Mouse (Mus musculus): ENCODE results near the gene Copg2. TPM values are rescaled to one million over a fixed set of nuclear protein-coding genes. Genes with fewer than 3 reads are reported as not detected.
A peak's percentile ranks its signal among the peaks of the same experiment; 100 is the strongest.
"Not testable (repeated sequence)": the region's sequence is repeated elsewhere in the genome, so short reads cannot be mapped to it uniquely, and the experiment has no call there.

Gene Copg2
- polyA plus RNA-seq, 1 experiment from 2014 or later: 31.8 TPM

DNA sequence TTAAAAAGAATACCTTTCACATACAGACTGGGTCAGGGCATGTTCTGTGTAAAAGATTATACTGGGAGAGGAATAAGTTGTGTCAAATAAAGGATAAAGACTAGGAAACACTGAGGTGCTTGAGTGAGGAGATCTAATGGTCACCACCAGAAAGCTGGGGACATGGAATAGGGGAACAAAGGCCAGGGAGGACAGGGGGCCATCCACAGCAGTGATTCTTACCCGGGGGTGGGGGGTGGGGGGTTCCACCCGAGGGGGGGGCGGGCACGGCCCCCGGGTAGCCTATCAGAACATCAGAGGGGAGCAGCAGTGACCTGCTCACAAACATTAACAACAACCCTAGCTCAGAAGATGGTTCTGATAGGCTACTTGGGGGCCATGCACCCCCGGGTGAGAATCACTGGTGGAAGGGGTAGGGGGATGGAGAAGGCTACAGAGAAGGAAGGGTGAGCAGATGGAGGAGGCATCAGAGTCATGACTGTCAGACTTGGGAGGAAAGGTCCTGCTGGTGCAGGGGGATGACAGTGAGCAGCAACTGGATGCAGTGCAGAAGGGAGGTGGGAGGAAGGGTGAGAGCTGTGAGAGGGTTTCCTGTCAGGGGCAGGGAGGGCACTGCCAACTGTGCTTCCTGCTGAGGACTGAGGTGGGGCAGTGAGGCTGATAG lies 92.1 kb downstream of the Copg2 start:
- peak; percentile 89 for ATAC-seq (ENCODE audit: low FRiP score)
- not testable (repeated sequence) for H3K9me3 ChIP-seq; H3K4me3 ChIP-seq; H3K4me2 ChIP-seq; H3K27me3 ChIP-seq; H3K4me1 ChIP-seq (replicated peaks); H3K9ac ChIP-seq
- H3K36me3 ChIP-seq: peaks cover 29% of the 10 kb centered on the region
- 85% methylated on average over 6 of the region's 6 CpGs for WGBS
- peak overlapping the region; percentile 4; the same call in 1 of the 2 replicates for H3K27ac ChIP-seq

DNA sequence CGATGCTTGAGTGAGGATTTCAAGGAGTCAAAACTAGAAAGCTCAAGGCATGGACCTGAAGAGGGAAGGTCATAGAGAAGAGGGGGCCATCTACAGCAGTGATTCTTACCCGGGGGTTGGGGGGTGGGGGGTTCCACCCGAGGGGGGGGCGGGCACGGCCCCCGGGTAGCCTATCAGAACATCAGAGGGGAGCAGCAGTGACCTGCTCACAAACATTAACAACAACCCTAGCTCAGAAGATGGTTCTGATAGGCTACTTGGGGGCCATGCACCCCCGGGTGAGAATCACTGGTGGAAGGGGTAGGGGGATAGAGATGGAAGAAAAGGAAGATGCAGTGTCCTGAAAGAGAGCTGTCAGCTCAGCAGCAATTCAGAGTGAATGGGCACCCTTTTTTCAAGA lies 93.7 kb downstream of the Copg2 start:
- not testable (repeated sequence) for H3K4me2 ChIP-seq; H3K27ac ChIP-seq; H3K9ac ChIP-seq; H3K27me3 ChIP-seq; H3K4me1 ChIP-seq (replicated peaks); H3K4me3 ChIP-seq; H3K9me3 ChIP-seq
- ATAC-seq (ENCODE audit: low FRiP score): 0 out of 2 replicates have a peak, but pooled peaks have one; percentile 32
- peaks cover 25% of the 10 kb centered on the region for H3K36me3 ChIP-seq
- WGBS: 89% methylated on average over 7 of the region's 7 CpGs

DNA sequence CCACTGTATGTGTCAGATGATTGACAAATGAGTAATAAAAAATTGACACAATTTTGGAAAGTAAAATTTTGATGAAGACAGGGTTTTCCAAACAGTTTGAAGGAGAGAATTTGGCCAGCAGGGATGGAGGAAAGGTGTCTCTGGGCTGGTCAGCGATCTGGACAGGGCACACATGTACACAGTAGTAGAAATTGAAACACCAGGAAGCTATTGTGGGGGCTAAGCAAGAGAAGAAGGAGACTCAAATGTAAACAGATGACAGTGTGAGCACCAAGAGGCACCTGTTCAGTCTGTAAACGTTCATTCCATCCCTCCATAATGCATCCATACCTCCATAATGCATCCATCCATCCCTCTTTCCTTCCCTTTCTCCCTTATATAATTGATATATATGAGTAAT lies 145.4 kb downstream of the Copg2 start:
- Histone ChIP-seq H3K4me2 (no peak overlapping the region), H3K9ac (no peak overlapping the region), H3K36me3 (peaks cover 42% of the 10 kb centered on the region), H3K27me3 (no peaks in the 10 kb centered on the region), H3K27ac (no peak overlapping the region), H3K4me3 (no peak overlapping the region), H3K9me3 (no peaks in the 10 kb centered on the region), H3K4me1 (replicated peaks) (no peaks in the 10 kb centered on the region)
- 95% methylated on average over 2 of the region's 2 CpGs for WGBS
- no peak for ATAC-seq (ENCODE audit: low FRiP score)

DNA sequence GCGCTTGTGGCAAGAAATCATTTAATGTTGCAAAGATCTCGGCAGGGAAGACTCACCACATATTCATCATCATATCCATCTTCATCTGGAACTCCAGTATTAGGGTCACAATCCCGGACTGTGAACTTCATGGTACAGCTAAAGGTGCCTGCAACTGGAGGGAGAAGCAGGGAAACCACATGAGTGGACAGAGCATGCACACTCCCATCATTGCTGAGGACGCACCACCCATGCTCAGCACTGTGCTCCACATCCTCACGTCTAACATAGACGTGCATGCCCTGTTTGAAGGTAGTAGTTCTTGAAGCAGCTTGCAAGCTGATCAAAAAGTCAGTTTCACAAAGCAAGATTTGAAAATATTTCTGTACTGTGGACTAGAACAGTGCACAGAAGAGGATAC lies 146.1 kb downstream of the Copg2 start:
- Histone ChIP-seq H3K9me3 (no peaks in the 10 kb centered on the region), H3K4me3 (no peak overlapping the region), H3K36me3 (peaks cover 50% of the 10 kb centered on the region), H3K27me3 (no peaks in the 10 kb centered on the region), H3K27ac (no peak overlapping the region), H3K9ac (no peak overlapping the region), H3K4me1 (replicated peaks) (no peaks in the 10 kb centered on the region), H3K4me2 (no peak overlapping the region)
- WGBS: 88% methylated on average over 6 of the region's 6 CpGs
- no peak for ATAC-seq (ENCODE audit: low FRiP score)

DNA sequence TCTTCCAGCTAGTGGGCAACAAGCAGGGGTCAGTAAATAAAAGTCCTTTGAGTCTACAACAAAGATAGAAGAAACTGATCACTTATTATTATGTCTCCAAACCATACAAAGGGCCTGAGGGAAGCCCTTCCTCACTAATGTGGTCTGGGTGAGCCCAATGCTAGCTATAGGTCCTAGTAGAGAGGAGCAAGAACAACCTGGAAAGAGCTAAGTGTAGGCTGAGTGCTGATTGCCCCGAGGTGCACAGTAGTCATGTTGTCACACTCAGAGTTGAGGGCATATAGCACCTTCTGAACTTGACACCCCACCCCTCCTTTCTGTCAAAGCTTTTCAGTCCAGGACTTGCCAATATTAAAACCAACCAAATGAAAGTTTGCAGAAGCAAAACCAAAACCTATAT lies 146.7 kb downstream of the Copg2 start:
- Histone ChIP-seq H3K9me3 (no peaks in the 10 kb centered on the region), H3K4me1 (replicated peaks) (no peaks in the 10 kb centered on the region), H3K4me2 (no peak overlapping the region), H3K27me3 (no peaks in the 10 kb centered on the region), H3K4me3 (no peak overlapping the region), H3K36me3 (peaks cover 56% of the 10 kb centered on the region), H3K27ac (no peak overlapping the region), H3K9ac (no peak overlapping the region)
- ATAC-seq (ENCODE audit: low FRiP score): no peak
- WGBS: 83% methylated on average over 1 of the region's 1 CpGs

DNA sequence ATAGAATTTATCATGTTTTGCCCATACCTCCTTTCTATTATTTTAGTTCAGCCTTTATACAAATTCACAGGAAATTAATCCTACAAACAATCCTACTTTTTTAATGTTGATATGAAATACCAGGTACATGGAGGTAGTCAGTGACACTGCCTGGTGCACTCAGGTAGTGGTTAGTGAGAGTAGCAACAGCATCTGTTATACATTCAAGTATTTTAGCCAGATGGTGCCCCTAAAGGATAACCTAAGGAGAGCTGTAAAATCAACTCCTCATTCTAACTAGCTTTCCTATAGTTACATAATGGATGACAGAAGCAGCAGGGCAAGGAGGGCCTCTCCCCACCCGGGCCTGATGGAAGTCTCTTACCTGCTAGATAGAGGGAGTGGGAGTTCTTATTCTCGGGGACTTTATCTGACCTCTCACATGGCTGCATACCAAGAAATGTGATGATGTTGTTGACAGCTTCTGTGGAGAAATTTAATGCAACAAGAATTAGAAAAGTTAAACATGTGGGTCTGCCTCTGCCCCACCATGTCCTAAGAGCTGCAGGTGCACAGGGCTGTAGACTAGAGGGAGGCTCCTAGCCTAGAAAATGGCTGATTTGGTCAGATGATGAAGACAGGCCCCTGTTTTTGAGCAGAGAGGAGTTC lies 147.4 kb downstream of the Copg2 start:
- no peaks in the 10 kb centered on the region for H3K9me3 ChIP-seq
- no peaks in the 10 kb centered on the region for H3K27me3 ChIP-seq
- 66% methylated on average over 2 of the region's 2 CpGs for WGBS
- H3K27ac ChIP-seq: no peak overlapping the region
- H3K4me3 ChIP-seq: no peak overlapping the region
- no peak overlapping the region for H3K4me2 ChIP-seq
- no peak for ATAC-seq (ENCODE audit: low FRiP score)
- H3K9ac ChIP-seq: no peak overlapping the region
- no peaks in the 10 kb centered on the region for H3K4me1 ChIP-seq (replicated peaks)
- peaks cover 61% of the 10 kb centered on the region for H3K36me3 ChIP-seq

DNA sequence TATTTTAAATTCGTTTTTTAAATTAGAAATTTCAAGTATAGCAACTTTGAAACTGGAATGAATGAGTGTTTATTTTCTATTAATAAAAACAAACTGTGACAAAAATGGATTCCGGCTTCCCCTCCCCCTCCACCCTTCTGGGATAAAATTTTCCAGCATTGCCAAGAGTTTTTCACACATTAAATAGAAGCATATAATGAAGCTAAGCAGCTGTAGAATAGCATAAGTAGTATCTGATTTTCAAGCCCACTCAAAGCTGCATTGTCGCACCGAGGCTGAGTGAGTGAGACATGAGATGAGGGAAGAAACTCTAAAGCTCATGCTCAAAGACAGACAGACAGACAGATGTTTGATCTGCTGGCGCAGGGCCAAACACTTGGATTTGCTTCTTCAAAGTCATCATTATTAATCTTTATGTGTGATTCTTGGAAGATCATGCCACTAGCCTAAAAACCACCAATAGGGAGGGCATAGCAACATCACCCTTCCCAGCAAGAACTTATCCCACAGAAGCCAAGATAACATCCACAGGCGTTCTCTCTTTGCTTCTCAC lies 148.2 kb downstream of the Copg2 start:
- Histone ChIP-seq H3K36me3 (peaks cover 68% of the 10 kb centered on the region), H3K4me1 (replicated peaks) (no peaks in the 10 kb centered on the region), H3K9ac (no peak overlapping the region), H3K4me2 (no peak overlapping the region), H3K27ac (no peak overlapping the region), H3K9me3 (no peaks in the 10 kb centered on the region), H3K4me3 (no peak overlapping the region), H3K27me3 (no peaks in the 10 kb centered on the region)
- WGBS: 85% methylated on average over 6 of the region's 6 CpGs
- no peak for ATAC-seq (ENCODE audit: low FRiP score)

DNA sequence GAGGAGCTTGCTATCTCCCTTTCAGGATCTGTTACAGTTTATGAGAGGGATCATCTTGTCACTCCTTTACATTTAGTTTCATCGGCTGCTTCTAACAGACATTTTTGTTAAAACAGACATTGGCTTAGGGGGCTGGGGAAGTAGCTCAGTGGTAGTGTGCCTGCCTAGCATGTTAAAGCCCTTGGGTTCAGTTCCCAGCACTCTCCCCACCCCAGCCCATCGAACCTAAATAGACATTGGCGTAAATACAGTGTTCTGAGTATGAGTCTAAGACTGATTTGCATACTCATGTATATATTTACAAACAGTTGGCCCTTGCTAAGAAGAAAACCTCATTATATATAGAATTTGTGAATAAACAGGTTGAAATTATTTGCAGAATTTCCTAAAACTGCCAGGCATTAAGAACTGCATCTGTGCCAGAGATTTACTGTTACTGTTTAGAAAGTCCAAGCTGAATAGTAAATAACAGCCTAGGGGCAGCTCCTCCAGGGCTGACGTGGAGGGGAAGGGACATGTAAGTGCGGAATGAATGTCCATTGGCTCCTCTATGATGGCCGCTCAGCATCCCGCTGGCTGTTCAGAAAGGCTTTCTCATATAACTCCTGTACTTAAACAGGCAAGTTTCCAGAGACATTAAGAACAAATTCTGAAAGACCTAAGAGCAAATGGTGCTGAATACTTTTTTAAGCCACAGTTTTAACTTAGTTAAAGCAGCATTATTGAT lies 148.8 kb downstream of the Copg2 start:
- no peak overlapping the region for H3K4me3 ChIP-seq
- H3K9me3 ChIP-seq: no peaks in the 10 kb centered on the region
- no peaks in the 10 kb centered on the region for H3K27me3 ChIP-seq
- H3K36me3 ChIP-seq: peaks cover 74% of the 10 kb centered on the region
- no peak for ATAC-seq (ENCODE audit: low FRiP score)
- 81% methylated on average over 7 of the region's 7 CpGs for WGBS
- no peak overlapping the region for H3K9ac ChIP-seq
- H3K4me1 ChIP-seq (replicated peaks): no peaks in the 10 kb centered on the region
- H3K4me2 ChIP-seq: no peak overlapping the region
- H3K27ac ChIP-seq: no peak overlapping the region

DNA sequence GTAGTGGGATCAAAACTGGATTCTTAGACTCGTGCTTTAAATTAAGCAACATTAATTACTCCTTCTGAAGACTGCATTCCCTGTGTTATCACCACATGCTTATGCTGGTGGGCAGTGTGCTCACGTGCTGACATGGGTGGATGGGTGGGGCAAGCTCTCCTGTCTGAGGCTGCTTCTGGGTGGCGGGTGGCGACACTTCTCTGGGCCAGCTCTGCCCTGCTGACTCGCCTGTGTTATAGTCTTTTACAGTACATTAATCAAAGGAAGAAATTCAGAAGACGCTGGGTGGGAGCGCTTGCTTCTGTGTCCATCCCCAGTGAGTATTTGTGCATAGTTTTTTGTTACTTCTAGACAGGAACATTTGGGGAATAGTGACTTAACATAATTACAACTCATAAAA lies 151.0 kb downstream of the Copg2 start:
- Histone ChIP-seq H3K27me3 (no peaks in the 10 kb centered on the region), H3K4me1 (replicated peaks) (peaks cover 1% of the 10 kb centered on the region; the same call in 1 of the 2 replicates), H3K36me3 (peaks cover 81% of the 10 kb centered on the region), H3K9ac (no peak overlapping the region), H3K27ac (no peak overlapping the region), H3K4me2 (no peak overlapping the region), H3K9me3 (no peaks in the 10 kb centered on the region), H3K4me3 (no peak overlapping the region)
- WGBS: 80% methylated on average over 7 of the region's 7 CpGs
- no peak for ATAC-seq (ENCODE audit: low FRiP score)

DNA sequence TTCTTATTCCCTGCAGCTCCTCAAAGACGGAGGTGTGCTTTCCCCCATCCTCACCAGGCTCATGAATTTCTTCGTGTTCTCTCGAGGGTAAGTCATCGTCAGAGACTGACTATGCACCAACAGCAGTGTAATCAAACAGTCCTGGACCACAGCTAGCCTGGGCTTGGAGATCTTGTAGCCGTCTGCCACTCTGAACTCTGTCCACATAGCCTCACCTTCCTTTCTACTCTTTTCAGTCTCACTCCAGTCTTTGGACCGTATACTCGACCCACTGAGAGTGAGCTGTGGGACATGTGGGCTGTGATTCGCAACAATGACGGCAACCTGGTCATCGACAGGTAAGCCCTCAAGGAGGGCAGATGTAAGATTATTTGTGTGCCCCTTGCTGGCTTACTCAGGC lies 151.7 kb downstream of the Copg2 start:
- 89% methylated on average over 10 of the region's 10 CpGs for WGBS
- H3K27me3 ChIP-seq: no peaks in the 10 kb centered on the region
- H3K4me3 ChIP-seq: no peak overlapping the region
- ATAC-seq (ENCODE audit: low FRiP score): no peak
- H3K36me3 ChIP-seq: peaks cover 75% of the 10 kb centered on the region
- H3K9ac ChIP-seq: no peak overlapping the region
- H3K4me1 ChIP-seq (replicated peaks): peaks cover 3% of the 10 kb centered on the region; the same call in 1 of the 2 replicates
- H3K27ac ChIP-seq: no peak overlapping the region
- H3K4me2 ChIP-seq: no peak overlapping the region
- 0 out of 2 replicates have a peak, but pooled peaks cover under 1% of the 10 kb centered on the region for H3K9me3 ChIP-seq

DNA sequence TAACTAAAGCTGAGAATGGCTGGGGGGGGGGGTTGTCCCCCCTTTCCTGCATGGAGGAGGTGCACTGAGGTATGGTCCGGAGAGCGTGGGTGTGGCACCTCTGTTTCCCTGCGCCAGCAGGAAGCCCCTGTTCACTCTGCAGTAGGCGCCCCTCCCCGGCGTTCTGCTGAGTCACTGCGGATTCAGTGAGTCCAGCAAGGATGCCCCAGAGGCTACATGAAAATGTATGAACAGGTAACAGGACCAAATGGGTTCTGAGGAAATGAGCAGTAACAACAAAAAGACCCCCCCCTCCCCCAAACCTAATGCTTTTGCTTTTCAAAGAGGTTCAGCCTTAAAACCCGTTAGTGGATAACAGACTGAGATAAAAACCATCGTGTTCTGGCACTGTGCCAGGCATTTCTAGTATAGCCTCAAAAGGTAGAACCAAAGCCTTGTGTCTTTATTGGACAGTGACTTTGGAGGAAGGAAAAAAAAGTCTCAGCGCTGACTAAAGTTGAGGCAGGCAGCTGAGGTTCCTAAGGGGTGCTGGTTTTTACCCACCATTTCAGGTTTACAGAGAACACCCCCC lies 157.3 kb downstream of the Copg2 start:
- H3K36me3 ChIP-seq: peaks cover 25% of the 10 kb centered on the region
- 52% methylated on average over 10 of the region's 10 CpGs for WGBS
- peaks cover 37% of the 10 kb centered on the region for H3K9me3 ChIP-seq
- peak overlapping the region; percentile 58 for H3K4me2 ChIP-seq
- H3K9ac ChIP-seq: peak overlapping the region; percentile 81
- H3K4me1 ChIP-seq (replicated peaks): peaks cover 24% of the 10 kb centered on the region
- no peak for ATAC-seq (ENCODE audit: low FRiP score)
- peak overlapping the region; percentile 31; the same call in 1 of the 2 replicates for H3K27ac ChIP-seq
- no peaks in the 10 kb centered on the region for H3K27me3 ChIP-seq
- H3K4me3 ChIP-seq: peak overlapping the region; percentile 61

DNA sequence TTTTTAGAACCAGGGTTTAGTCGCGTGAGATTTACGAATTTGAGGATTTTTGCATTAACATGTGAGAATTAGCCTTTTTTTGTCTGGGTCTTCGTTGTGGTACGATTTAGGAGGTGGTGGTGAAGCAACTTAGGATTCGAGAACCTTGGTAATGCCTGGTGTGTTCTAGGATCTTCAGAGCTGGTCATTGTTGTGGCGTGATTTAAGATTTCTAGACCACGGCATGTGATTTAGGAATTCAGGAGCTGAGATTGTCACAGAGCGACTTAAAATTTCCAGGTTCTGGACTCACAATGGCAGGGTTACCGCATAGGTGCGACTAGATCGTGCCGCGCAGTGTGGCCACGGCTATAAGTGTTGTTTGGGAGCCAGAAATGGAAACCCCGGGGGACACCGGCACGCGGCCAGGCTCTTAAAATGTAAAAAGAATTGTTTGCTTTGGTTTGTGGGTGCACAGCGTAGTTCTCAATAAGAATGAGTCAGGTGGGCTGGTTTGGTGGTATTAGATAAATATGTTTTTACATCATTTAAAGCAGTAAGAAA lies 158.1 kb downstream of the Copg2 start:
- Histone ChIP-seq H3K4me1 (replicated peaks) (peaks cover 31% of the 10 kb centered on the region), H3K36me3 (peaks cover 18% of the 10 kb centered on the region), H3K4me2 (peak overlapping the region; percentile 58), H3K27ac (peak overlapping the region; percentile 91), H3K9ac (peak overlapping the region; percentile 81), H3K9me3 (peaks cover 37% of the 10 kb centered on the region), H3K4me3 (peak overlapping the region; percentile 61), H3K27me3 (no peaks in the 10 kb centered on the region)
- ATAC-seq (ENCODE audit: low FRiP score): no peak
- WGBS: 47% methylated on average over 20 of the region's 20 CpGs
